Mouse (Mus musculus) ovary, adult 10 weeks (tissue): ENCODE measurements around the gene Gm11562. TPM values are rescaled to one million over a fixed set of nuclear protein-coding genes. Genes with fewer than 3 reads are reported as not detected.

Experiments used
- polyA plus RNA-seq: library from polyadenylated mRNA; stranded (reverse); fragments of 350-450 nt; fragmentation: Illumina TruSeq; extraction: RNeasy Lipid Tissue Mini Kit (QIAGEN cat#74804); gene quantifications from one replicate; pipeline ENCODE4 v1.2.3, GENCODE M21; 2014

Gene Gm11562
- polyA plus RNA-seq, result not detected

DNA sequence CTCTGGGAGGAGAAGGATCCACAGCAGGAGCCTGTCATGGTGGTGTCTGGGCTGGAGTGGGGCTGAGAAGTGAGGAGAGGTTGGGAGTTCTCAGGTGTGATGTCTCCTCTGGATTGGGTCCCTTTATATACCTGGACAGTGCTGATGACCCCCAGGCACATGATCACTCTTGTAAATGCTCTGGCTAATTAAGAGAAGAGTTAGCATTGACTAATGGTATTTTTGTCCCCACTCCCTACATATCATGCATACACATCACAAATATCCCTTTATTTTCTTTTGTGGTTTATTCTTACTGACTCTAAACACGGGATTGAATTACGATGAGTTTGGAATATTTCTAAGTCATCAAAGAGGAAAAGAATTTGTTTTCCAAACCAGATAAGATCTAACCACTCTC, at the start of gene Gm11562:
Gm11562 (minus strand) TSS at position 101 of the 400 bp plus-strand sequence.

DNA sequence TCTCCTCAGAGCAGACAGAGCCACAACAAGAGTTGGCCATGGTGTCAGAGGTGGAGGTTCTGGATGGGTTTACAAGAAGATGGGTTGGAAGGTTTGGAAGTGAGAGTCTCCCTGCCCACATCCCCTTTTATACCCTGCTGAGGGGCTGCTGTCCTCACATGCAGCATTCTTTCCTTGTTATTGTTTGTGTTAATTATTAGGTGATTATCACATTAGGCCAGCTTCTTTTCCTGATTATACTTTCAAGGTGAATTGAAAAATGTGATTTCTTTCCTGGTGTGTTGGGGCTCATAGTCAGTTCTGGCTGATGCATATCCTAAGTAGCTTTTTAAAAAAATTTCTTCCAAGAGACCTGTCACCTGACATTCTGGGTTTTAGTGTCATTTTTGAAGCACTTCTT, 45.6 kb upstream of the Gm11562 start, which contains the start of gene Krtap4-6:
Krtap4-6 (minus strand) TSS at position 101 of the 400 bp plus-strand sequence.

DNA sequence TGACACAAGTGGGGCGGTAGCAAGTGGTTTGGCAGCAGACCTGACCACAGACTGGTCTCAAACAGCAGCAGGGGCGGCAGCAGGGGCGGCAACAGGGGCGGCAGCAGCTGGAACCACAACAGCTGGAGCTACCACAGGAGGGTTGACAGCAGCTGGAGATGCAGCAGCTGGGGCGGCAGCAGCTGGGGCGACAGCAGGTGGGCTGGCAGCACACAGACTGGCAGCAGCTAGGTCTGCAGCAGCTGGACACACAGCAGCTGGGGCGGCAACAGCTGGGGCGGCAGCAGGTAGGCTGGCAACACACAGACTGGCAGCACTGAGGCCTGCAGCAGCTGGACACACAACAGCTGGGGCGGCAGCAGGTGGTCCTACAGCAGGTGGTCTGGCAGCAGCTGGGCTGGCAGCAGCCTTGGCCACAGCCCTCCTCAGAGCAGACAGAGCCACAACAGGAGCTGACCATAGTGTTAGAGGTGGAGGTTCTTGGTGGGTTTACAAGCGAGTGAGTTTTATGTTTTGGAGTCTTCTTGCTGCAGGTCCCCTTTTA, 38.3 kb upstream of the Gm11562 start, which contains the start of gene Gm11563:
Gm11563 (minus strand) TSS at position 494 of the 544 bp plus-strand sequence.

DNA sequence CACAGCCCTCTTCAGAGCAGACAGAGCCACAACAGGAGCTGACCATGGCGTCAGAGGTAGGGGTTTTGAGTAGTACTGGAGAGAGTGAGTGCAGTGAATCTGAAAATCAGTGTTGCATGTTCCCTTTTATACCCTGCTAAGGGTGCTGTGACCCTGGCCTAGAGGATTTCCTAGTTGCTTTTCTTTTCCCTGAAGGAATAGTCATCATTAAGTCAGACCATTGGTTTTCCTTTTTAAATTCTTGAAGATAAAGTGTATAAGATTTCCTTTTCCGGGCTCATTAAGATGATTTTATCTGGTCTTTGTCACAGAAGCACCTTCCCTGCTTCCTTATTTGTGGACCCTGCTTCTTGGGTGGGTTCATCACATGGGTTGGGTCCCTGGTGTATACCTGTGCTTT, 29.9 kb upstream of the Gm11562 start, which contains the start of gene Gm11555:
Gm11555 (minus strand) TSS at position 101 of the 400 bp plus-strand sequence.

DNA sequence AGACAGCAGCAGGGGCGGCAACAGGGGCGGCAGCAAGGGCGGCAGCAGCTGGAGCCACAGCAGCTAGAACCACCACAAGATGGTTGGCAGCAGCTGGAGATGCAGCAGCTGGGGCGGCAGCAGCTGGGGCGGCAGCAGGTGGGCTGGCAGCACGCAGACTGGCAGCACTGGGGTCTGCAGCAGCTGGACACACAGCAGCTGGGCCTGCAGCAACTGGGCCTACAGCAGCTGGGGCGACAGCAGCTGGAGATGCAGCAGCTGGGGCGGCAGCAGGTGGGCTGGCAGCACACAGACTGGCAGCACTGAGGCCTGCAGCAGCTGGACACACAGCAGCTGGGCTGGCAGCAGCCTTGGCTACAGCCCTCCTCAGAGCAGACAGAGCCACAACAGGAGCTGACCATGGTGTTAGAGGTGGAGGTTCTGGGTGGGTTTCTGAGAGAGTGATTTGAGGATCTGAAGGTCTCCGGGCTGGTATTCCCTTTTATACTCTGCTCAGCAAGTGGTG, 23.5 kb upstream of the Gm11562 start, which contains the start of gene Krtap4-7:
Krtap4-7 (minus strand) TSS at position 455 of the 505 bp plus-strand sequence.

DNA sequence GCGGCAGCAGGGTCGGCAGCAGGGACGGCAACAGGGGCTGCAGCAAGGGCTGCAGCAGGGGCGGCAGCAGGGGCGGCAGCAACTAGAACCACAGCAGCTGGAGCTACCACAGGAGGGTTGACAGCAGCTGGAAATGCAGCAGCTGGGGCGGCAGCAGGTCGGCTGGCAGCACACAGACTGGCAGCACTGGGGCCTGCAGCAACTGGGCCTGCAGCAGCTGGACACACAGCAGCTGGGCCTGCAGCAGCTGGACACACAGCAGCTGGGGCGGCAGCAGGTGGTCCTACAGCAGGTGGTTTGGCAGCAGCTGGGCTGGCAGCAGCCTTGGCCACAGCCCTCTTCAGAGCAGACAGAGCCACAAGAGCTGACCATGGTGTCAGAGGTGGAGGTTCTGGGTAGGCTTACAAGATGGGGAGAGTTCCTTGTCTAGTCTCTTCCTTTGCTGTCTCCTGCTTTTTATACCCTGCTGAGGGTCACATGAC, 14.5 kb upstream of the Gm11562 start, which contains the start of gene Krtap4-2:
Krtap4-2 (minus strand) TSS at position 432 of the 482 bp plus-strand sequence.

DNA sequence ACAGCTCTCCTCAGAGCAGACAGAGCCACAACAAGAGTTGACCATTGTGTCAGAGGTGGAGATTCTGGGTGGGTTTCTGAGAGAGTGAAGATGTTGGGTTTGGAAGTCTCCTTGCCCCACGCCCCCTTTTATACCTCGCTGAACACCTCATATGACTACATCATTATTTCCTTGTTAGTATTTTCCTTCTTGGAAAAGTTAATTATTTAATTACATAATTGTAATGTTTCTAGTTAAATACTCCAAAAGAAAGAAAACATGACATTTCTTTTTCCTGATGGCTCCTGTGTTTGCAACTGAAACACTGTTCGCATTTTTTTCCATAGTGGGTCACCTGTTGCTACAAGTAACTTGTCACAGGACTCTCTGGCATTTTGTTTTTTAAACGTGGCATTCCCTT, 7.9 kb upstream of the Gm11562 start, which contains the start of gene Krtap4-1:
Krtap4-1 (minus strand) TSS at position 101 of the 400 bp plus-strand sequence.

DNA sequence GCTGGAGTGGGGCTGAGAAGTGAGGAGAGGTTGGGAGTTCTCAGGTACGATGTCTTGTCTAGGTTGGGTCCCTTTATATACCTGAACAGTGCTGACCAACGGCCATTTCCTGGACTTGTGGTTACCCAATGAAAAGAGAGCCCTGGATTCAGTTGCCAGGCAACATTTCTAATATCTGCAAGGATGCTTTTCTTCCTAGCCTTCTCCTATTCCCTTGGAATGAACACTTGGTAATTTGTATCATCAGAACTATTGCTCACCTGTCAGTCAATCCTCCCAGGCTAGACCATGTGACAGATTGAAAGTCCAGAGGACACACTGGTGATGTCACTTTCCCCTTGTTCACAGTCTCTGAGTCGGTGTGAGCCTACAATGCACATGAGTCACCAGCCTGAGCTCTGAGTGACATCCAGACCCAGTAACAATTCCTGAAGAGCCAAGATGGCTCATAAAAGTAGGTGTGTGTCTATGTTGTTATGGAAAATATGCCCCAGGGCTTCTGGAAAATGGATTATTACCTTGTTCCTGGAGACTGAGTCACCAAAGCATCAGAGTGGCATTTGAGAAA, 5.4 kb downstream of the Gm11562 start, which contains the start of gene Krtap2-4:
Krtap2-4 (minus strand) TSS at position 51 of the 568 bp plus-strand sequence.

DNA sequence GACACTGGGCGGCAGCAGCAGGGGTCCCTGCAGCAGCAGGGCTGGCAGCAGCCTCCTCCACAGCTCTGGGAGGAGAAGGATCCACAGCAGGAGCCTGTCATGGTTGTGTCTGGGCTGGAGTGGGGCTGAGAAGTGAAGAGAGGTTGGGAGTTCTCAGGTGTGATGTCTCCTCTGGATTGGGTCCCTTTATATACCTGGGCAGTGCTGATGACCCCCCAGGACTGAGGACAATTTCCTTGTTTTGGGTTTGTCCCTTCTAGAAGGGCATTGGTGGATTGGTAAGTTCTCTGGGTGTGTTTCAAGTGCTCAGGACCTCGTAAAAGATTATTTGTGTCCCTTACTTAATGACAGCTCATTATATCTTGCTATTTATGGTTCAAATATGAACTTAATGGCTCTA, 10.1 kb downstream of the Gm11562 start, which contains the start of gene Gm11937:
Gm11937 (minus strand) TSS at position 101 of the 400 bp plus-strand sequence.

DNA sequence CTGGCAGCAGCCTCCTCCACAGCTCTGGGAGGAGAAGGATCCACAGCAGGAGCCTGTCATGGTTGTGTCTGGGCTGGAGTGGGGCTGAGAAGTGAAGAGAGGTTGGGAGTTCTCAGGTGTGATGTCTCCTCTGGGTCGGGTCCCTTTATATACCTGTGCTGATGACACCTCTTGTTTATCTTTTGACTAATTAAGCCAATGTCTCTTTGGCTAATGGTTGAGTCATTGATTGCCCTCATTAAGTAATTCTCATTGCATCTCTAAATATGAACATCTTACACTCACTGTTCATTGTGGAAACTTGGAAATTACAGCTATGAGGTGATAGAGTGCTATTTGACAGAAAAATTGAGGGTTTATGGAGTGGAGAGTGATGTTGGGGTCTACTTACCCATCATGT, 17.0 kb downstream of the Gm11562 start, which contains the start of gene Gm11938:
Gm11938 (minus strand) TSS at position 101 of the 400 bp plus-strand sequence.

DNA sequence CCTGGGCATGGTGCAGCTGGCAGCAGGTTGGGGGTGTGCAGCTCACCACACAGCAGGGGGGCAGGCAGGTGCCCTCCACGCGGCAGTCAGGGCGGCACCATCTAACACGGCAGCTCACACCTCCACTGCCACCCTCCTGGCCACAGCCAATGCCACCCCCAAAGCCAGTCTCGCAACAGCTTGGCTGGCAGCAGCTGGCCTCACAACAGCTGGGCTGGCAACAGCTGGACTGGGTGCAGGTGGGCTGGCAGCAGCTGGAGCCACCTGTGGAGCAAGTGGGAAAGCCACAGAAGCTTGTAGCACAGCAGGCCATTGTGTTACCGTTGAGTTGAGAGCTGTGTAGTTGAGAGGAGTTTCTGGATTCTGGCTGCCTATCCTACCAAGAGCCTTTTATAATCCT, 22.5 kb downstream of the Gm11562 start, which contains the start of gene Krtap9-3:
Krtap9-3 (minus strand) TSS at position 364 of the 400 bp plus-strand sequence.

DNA sequence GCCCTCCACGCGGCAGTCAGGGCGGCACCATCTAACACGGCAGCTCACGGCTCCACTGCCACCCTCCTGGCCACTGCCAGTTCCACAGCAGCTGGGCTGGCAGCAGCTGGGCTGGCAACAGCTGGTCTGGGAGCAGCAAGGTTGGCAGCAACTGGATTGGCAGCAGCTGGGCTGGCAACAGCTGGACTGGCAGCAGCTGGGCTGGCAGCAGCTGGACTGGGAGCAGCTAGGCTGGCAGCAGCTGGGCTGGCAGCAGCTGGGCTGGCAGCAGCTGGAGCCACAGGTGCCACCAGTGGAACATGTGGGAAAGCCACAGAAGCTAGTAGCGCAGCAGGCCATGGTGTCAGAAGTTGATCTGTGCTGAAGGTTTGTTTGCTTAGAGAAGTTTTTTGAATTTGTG, 29.3 kb downstream of the Gm11562 start, which contains the start of gene Krtap1-3:
Krtap1-3 (minus strand) TSS at position 359 of the 400 bp plus-strand sequence.

DNA sequence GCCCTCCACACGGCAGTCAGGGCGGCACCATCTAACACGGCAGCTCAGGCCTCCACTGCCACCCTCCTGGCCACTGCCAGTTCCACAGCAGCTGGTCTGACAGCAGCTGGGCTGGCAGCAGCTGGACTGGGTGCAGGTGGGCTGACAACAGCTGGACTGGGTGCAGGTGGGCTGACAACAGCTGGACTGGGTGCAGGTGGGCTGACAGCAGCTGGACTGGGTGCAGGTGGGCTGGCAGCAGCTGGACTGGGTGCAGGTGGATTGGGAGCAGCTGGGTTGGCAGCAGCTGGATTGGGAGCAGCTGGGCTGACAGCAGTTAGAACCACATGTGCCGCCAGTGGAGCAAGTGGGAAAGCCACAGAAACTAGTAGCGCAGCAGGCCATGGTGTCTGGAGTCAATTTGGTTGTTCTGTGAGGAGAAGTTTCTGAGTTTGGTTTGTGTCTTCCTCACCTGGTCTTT, 37.0 kb downstream of the Gm11562 start, which contains the start of gene Krtap1-4:
Krtap1-4 (minus strand) TSS at position 410 of the 460 bp plus-strand sequence.

DNA sequence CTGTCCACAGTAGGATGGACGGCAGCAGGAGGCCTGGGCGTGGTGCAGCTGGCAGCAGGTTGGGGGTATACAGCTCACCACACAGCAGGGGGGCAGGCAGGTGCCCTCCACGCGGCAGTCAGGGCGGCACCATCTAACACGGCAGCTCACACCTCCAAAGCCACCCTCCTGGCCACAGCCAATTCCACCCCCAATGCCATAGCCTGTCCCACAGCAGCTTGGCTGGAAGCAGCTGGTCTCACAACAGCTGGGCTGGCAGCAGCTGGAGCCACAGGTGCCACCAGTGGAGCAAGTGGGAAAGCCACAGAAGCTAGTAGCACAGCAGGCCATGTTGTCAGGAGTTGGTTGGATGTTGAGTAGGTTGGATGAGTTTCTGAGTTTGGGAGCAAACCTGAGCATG, 39.6 kb downstream of the Gm11562 start, which contains the start of gene Krtap1-5:
Krtap1-5 (minus strand) TSS at position 381 of the 400 bp plus-strand sequence.

Other genes with a start within 250 kb of the Gm11562 start
- not detected for gene Krt28, start 245.5 kb downstream of the Gm11562 start, polyA plus RNA-seq
- 13.0 TPM for gene Krt10, start 231.1 kb downstream of the Gm11562 start, polyA plus RNA-seq
- not detected for gene Krt12, start 198.2 kb downstream of the Gm11562 start, polyA plus RNA-seq
- 3.6 TPM for gene Krt20, start 182.3 kb downstream of the Gm11562 start, polyA plus RNA-seq
- 0.29 TPM for gene Krt23, start 127.3 kb downstream of the Gm11562 start, polyA plus RNA-seq
- gene Krt39, start 99.1 kb downstream of the Gm11562 start, polyA plus RNA-seq, result not detected
- gene Krt40, start 77.3 kb downstream of the Gm11562 start, polyA plus RNA-seq, result not detected
- not detected for gene Krtap3-3, start 69.6 kb downstream of the Gm11562 start, polyA plus RNA-seq
- not detected for gene Krtap3-2, start 63.6 kb downstream of the Gm11562 start, polyA plus RNA-seq
- gene Gm11939, start 61.0 kb downstream of the Gm11562 start, polyA plus RNA-seq, result not detected
- gene Krtap3-1, start 53.8 kb downstream of the Gm11562 start, polyA plus RNA-seq, result not detected
- not detected for gene Krtap1-5, start 39.4 kb downstream of the Gm11562 start, polyA plus RNA-seq
- not detected for gene Krtap1-4, start 36.8 kb downstream of the Gm11562 start, polyA plus RNA-seq
- gene Krtap1-3, start 29.1 kb downstream of the Gm11562 start, polyA plus RNA-seq, result not detected
- not detected for gene Krtap9-3, start 22.3 kb downstream of the Gm11562 start, polyA plus RNA-seq
- gene Gm11938, start 17.1 kb downstream of the Gm11562 start, polyA plus RNA-seq, result not detected
- not detected for gene Gm11937, start 10.2 kb downstream of the Gm11562 start, polyA plus RNA-seq
- gene Krtap2-4, start 5.6 kb downstream of the Gm11562 start, polyA plus RNA-seq, result not detected
- gene Krtap4-1, start 7.8 kb upstream of the Gm11562 start, polyA plus RNA-seq, result not detected
- gene Krtap4-2, start 14.6 kb upstream of the Gm11562 start, polyA plus RNA-seq, result not detected
- gene Krtap4-7, start 23.7 kb upstream of the Gm11562 start, polyA plus RNA-seq, result not detected
- not detected for gene Gm11555, start 29.8 kb upstream of the Gm11562 start, polyA plus RNA-seq
- not detected for gene Gm11563, start 38.5 kb upstream of the Gm11562 start, polyA plus RNA-seq
- gene Krtap4-6, start 45.5 kb upstream of the Gm11562 start, polyA plus RNA-seq, result not detected
- not detected for gene Gm14190, start 70.3 kb upstream of the Gm11562 start, polyA plus RNA-seq
- gene Gm14180, start 113.9 kb upstream of the Gm11562 start, polyA plus RNA-seq, result not detected
- gene Gm11595, start 152.5 kb upstream of the Gm11562 start, polyA plus RNA-seq, result not detected
- not detected for gene Krtap4-8, start 160.3 kb upstream of the Gm11562 start, polyA plus RNA-seq
- gene Krtap4-9, start 164.8 kb upstream of the Gm11562 start, polyA plus RNA-seq, result not detected
- not detected for gene Gm11596, start 173.0 kb upstream of the Gm11562 start, polyA plus RNA-seq
- not detected for gene Gm11569, start 178.5 kb upstream of the Gm11562 start, polyA plus RNA-seq
- gene Gm11554, start 184.0 kb upstream of the Gm11562 start, polyA plus RNA-seq, result not detected
- not detected for gene Krtap4-13, start 189.5 kb upstream of the Gm11562 start, polyA plus RNA-seq
- not detected for gene Gm11564, start 195.2 kb upstream of the Gm11562 start, polyA plus RNA-seq
- not detected for gene 2300003K06Rik, start 217.6 kb upstream of the Gm11562 start, polyA plus RNA-seq
- gene Krtap4-16, start 231.2 kb upstream of the Gm11562 start, polyA plus RNA-seq, result not detected
- gene Gm11568, start 237.5 kb upstream of the Gm11562 start, polyA plus RNA-seq, result not detected
- gene Gm11559, start 244.0 kb upstream of the Gm11562 start, polyA plus RNA-seq, result not detected